Comparison of ENCODE assay signal across 11 mouse cellular contexts in the genomic region with DNA sequence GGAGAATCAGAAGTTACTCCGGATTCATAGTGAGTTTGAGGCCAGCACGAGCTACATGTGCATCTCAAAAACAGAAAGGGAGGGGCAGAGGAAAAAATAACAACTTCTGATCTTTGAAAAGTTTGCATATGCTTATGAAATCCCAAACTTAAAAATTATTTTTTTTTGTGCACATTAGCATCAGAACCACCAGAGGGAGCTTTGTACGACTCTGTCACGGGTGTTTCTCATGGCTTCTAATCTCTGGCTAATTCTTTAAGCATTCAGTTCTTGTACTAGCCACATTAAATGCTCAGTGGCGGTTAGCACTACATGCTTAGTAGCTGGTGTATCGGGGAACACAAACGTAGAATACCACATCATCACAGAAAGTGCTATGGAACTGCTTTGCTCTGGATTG. TPM values are rescaled to one million over a fixed set of nuclear protein-coding genes. Genes with fewer than 3 reads are reported as not detected.
A peak's percentile ranks its signal among the peaks of the same experiment; 100 is the strongest.
DNase-seq lines count a peak whose midpoint lies in the region; ATAC-seq and TF ChIP-seq lines count a peak whose summit lies in the region.
"Had no signal": no experiment of that assay in that cellular context is flagged by ENCODE, and none has a peak within 500 bp of the region (broad histone marks: within the 10 kb centered on the region; RNA-seq: fewer than 3 reads in every experiment).

No protein-coding gene starts in this region.

- H3K4me2 ChIP-seq in intestine, embryonic 14.5 days (ENCODE audit: low read length): no peak overlapping the region
- H3K4me2 ChIP-seq in intestine, embryonic 16.5 days (ENCODE audit: low read depth, low read length): no peak overlapping the region
- H3K4me2 ChIP-seq: midbrain, embryonic 12.5 days had no signal

- TF ChIP-seq POLR2A in cortical plate, adult 2 months (IDR thresholded peaks at IDR 0.05; ENCODE audit: extremely low read depth, insufficient read depth, low read length): no peak

- TF ChIP-seq CTCF in cortical plate, adult 2 months (IDR thresholded peaks at IDR 0.05; ENCODE audit: extremely low read depth, insufficient read depth, low read length): peak; percentile 29; the same call in 1 of the 2 replicates

- no peaks in the 10 kb centered on the region for H3K36me3 ChIP-seq in intestine, embryonic 14.5 days (ENCODE audit: control insufficient read depth, insufficient read depth, low read length)
- H3K36me3 ChIP-seq in intestine, embryonic 16.5 days (ENCODE audit: control insufficient read depth, insufficient read depth, low read length): no peaks in the 10 kb centered on the region

- DNase-seq in intestine, embryonic 14.5 days (ENCODE audit: low spot score): peak; percentile 48
- peak; percentile 56 for DNase-seq in 3T3-L1 (ENCODE audit: low read depth, low spot score)
- peak; percentile 10 to 14 for DNase-seq in B cell, adult 2 months
- DNase-seq in layer of hippocampus, postnatal 36 days: no peak
- DNase-seq in cerebellum, postnatal 4 days (ENCODE audit: low spot score in 2 of 2): no peak
- DNase-seq: gastrocnemius, postnatal 14 days; heart, postnatal 14 days; thymus, postnatal 4 days had no signal

- H3K4me1 ChIP-seq in intestine, embryonic 14.5 days (replicated peaks; ENCODE audit: control insufficient read depth, insufficient read depth, low read length): no peaks in the 10 kb centered on the region
- peaks cover 7% of the 10 kb centered on the region for H3K4me1 ChIP-seq in intestine, embryonic 16.5 days (ENCODE audit: control insufficient read depth, insufficient read depth, low read length)
- H3K4me1 ChIP-seq in cortical plate, adult 2 months (ENCODE audit: control insufficient read depth, insufficient read depth, low read length): no peaks in the 10 kb centered on the region
- H3K4me1 ChIP-seq: midbrain, embryonic 12.5 days had no signal

- no peaks in the 10 kb centered on the region for H3K9me3 ChIP-seq in intestine, embryonic 14.5 days (ENCODE audit: control insufficient read depth, low read length)
- no peaks in the 10 kb centered on the region for H3K9me3 ChIP-seq in intestine, embryonic 16.5 days (ENCODE audit: control insufficient read depth, low read length)
- H3K9me3 ChIP-seq: midbrain, embryonic 12.5 days had no signal

- H3K27me3 ChIP-seq in intestine, embryonic 14.5 days (replicated peaks; ENCODE audit: control insufficient read depth, insufficient read depth, low read length): no peaks in the 10 kb centered on the region
- no peaks in the 10 kb centered on the region for H3K27me3 ChIP-seq in intestine, embryonic 16.5 days (replicated peaks; ENCODE audit: control insufficient read depth, insufficient read depth, low read length)
- H3K27me3 ChIP-seq: midbrain, embryonic 12.5 days had no signal

- H3K27ac ChIP-seq in intestine, embryonic 14.5 days (ENCODE audit: low read depth): no peak overlapping the region
- H3K27ac ChIP-seq in intestine, embryonic 16.5 days (ENCODE audit: low read length): no peak overlapping the region
- H3K27ac ChIP-seq in cortical plate, adult 2 months (ENCODE audit: insufficient read depth, low read length): no peak overlapping the region
- H3K27ac ChIP-seq: midbrain, embryonic 12.5 days had no signal

- H3K9ac ChIP-seq in intestine, embryonic 14.5 days (ENCODE audit: low read length): no peak overlapping the region
- H3K9ac ChIP-seq in intestine, embryonic 16.5 days (ENCODE audit: low read depth, low read length): no peak overlapping the region
- H3K9ac ChIP-seq: midbrain, embryonic 12.5 days had no signal

- WGBS in intestine, embryonic 14.5 days: 61% methylated on average over 7 of the region's 7 CpGs
- 58% methylated on average over 7 of the region's 7 CpGs for WGBS in intestine, embryonic 16.5 days

- no peak for ATAC-seq in intestine, embryonic 14.5 days (replicated peaks; ENCODE audit: low FRiP score, low TSS enrichment, low read depth)
- no peak for ATAC-seq in intestine, embryonic 16.5 days

- no peak overlapping the region for H3K4me3 ChIP-seq in intestine, embryonic 14.5 days (ENCODE audit: low read depth, low read length)
- no peak overlapping the region for H3K4me3 ChIP-seq in intestine, embryonic 16.5 days (ENCODE audit: low read length)
- H3K4me3 ChIP-seq in cortical plate, adult 2 months (ENCODE audit: insufficient read depth, low read length): no peak overlapping the region
- H3K4me3 ChIP-seq: midbrain, embryonic 12.5 days had no signal

RNA-seq across cellular contexts. Expression of gene Arpp19, which starts 4.3 kb away (rescaled TPM):
- 306 and 313 TPM in 2 replicates for polyA plus RNA-seq in intestine, embryonic 14.5 days (2014; fragmentation: Nextera tagmentation; extraction: Ambion mirVana)
- 264 and 267 TPM in 2 replicates for polyA plus RNA-seq in intestine, embryonic 16.5 days (2015; fragmentation: Nextera tagmentation; extraction: Ambion mirVana)
- 390 and 417 TPM in 2 replicates for polyA plus RNA-seq in cortical plate, adult 2 months (2012; rRNA removed)
- total RNA-seq in layer of hippocampus, postnatal 36 days (2021): 100 to 1,000 TPM; 173 to 178 TPM

RNA-seq across cellular contexts. Expression of gene Myo5a, which starts 37.7 kb away (rescaled TPM):
- polyA plus RNA-seq in intestine, embryonic 14.5 days (2014; fragmentation: Nextera tagmentation; extraction: Ambion mirVana): 13.1 and 14.6 TPM in 2 replicates
- polyA plus RNA-seq in intestine, embryonic 16.5 days (2015; fragmentation: Nextera tagmentation; extraction: Ambion mirVana): 4.3 and 4.9 TPM in 2 replicates
- 115 and 116 TPM in 2 replicates for polyA plus RNA-seq in cortical plate, adult 2 months (2012; rRNA removed)
- total RNA-seq in layer of hippocampus, postnatal 36 days (2021): 100 to 1,000 TPM; 189 to 191 TPM

Comparison
In these comparisons a context has a peak if more than half of its experiments do, and no peak if none do; other contexts are left out.
1. DNase-seq: peak in intestine, embryonic 14.5 days (single experiment), 3T3-L1 (single experiment) and B cell, adult 2 months (2 of 2); none in layer of hippocampus, postnatal 36 days (0 of 2) and cerebellum, postnatal 4 days (0 of 2).